Mouse (Mus musculus) liver, adult 2 months (tissue): ENCODE results near the gene Syngap1. TPM values are rescaled to one million over a fixed set of nuclear protein-coding genes. Genes with fewer than 3 reads are reported as not detected.
A peak's percentile ranks its signal among the peaks of the same experiment; 100 is the strongest.

Source experiments
- DNase-seq: peaks from one replicate; pipeline ENCODE4 v3.0.0-alpha.2; 2011; ENCODE audit warnings: low read depth, low spot score; ENCODE audit errors: extremely low read depth
- H3K27ac ChIP-seq: fragments of 200-500 bp; replicated peaks from 2 replicates; pipeline ENCODE4 v1.5.1; 2012; ENCODE audit warnings: low read depth, mild to moderate bottlenecking, control low read depth, inconsistent platforms, low read length; ENCODE audit not compliant: insufficient read depth
- H3K27me3 ChIP-seq: fragments of 200-500 bp; 2 replicates; pipeline ENCODE4 v1.6.1; 2012; ENCODE audit warnings: mild to moderate bottlenecking, moderate library complexity, low read length, inconsistent platforms; ENCODE audit not compliant: control insufficient read depth, insufficient read depth
- H3K36me3 ChIP-seq: fragments of 200-500 bp; 2 replicates; pipeline ENCODE4 v1.6.1; 2012; ENCODE audit warnings: low read length, inconsistent platforms; ENCODE audit not compliant: control insufficient read depth, insufficient read depth
- H3K4me1 ChIP-seq: fragments of 200-500 bp; 2 replicates; pipeline ENCODE4 v1.6.1; 2011; ENCODE audit warnings: low read length; ENCODE audit not compliant: control insufficient read depth, insufficient read depth
- H3K4me3 ChIP-seq: fragments of 200-500 bp; 2 replicates; pipeline ENCODE4 v1.5.1; 2011; ENCODE audit warnings: low read depth, mild to moderate bottlenecking, control low read depth, low read length, moderate library complexity; ENCODE audit not compliant: insufficient read depth
- H3K79me2 ChIP-seq: fragments of 200-500 bp; 2 replicates; pipeline ENCODE4 v1.6.1; 2012; ENCODE audit warnings: inconsistent platforms, mild to moderate bottlenecking, low read length, moderate library complexity; ENCODE audit not compliant: control insufficient read depth, insufficient read depth
- H3K9ac ChIP-seq: fragments of 200-500 bp; 2 replicates; pipeline ENCODE4 v1.6.1; 2012; ENCODE audit warnings: low read depth, mild to moderate bottlenecking, control low read depth, inconsistent platforms, low read length
- CTCF ChIP-seq: fragments of 200-500 bp; IDR thresholded peaks from 2 replicates; pipeline ENCODE4 v1.5.1; 2011; ENCODE audit warnings: low read depth, low read length, control low read depth
- POLR2A ChIP-seq: fragments of 200-500 bp; IDR thresholded peaks from 2 replicates; pipeline ENCODE4 v1.6.1; 2011; ENCODE audit warnings: low read length, control low read depth; ENCODE audit not compliant: insufficient read depth; ENCODE audit errors: extremely low read depth
- WGBS: fragments of 180-500 bp; shearing (Covaris S2); methylation state at CpG from one replicate; pipeline ENCODE4 v1.1.7; 2018; 5-methylcytosine and 5-hydroxymethylcytosine counted together
- polyA plus RNA-seq: library from polyadenylated mRNA; depleted of rRNA; stranded (reverse); fragments of >200 nt; gene quantifications from 2 replicates; pipeline ENCODE4 v1.2.3, GENCODE M21; 2012
- total RNA-seq: library from RNA; depleted of rRNA; stranded (reverse); fragments of >200 nt; gene quantifications from 2 replicates; pipeline ENCODE4 v1.2.3, GENCODE M21; 2014

Syngap1 gene
- total and polyA plus RNA-seq, 2 experiments: 0.92 to 2.3 TPM

DNA sequence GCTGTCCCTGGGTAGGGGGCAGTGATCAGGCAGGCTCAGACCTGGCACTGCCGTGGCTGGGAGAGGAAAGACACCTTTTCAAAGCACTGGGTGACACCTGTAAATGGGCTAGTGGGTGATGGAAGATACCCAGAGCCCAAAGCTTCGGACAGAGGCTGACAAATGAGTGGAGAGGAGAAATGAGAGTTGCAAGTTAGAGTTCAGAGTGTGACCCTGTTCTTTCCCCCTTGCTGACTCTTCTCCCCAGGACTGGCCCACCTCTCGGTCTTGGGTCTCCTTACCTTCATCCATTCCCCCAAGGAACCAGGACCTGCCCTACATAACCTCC is 1.1 kb upstream of the Syngap1 start:
- TF ChIP-seq CTCF: no peak
- no peak for TF ChIP-seq POLR2A
- Histone ChIP-seq H3K27ac (peak overlapping the region; percentile 76), H3K27me3 (no peaks in the 10 kb centered on the region), H3K79me2 (no peaks in the 10 kb centered on the region; the same call in 1 of the 2 replicates), H3K4me3 (peak overlapping the region; percentile 73), H3K4me1 (peaks cover 10% of the 10 kb centered on the region), H3K36me3 (no peaks in the 10 kb centered on the region), H3K9ac (peak overlapping the region; percentile 92)
- WGBS: 10% methylated on average over 3 of the region's 3 CpGs
- no peak for DNase-seq

- H3K4me3 ChIP-seq: no peak overlapping the region
- H3K36me3 ChIP-seq: no peaks in the 10 kb centered on the region
- no peak overlapping the region for H3K9ac ChIP-seq
- DNase-seq: no peak
- 50% methylated on average over 4 of the region's 4 CpGs for WGBS
- no peaks in the 10 kb centered on the region; the same call in 1 of the 2 replicates for H3K79me2 ChIP-seq
- H3K4me1 ChIP-seq: peaks cover 13% of the 10 kb centered on the region
- TF ChIP-seq POLR2A (no peak), CTCF (no peak)
- no peaks in the 10 kb centered on the region for H3K27me3 ChIP-seq
- no peak overlapping the region for H3K27ac ChIP-seq
Measured at GRCm38 (mm10) chr17:26941841-26942570, 953 bp downstream of the Syngap1 start.

DNA sequence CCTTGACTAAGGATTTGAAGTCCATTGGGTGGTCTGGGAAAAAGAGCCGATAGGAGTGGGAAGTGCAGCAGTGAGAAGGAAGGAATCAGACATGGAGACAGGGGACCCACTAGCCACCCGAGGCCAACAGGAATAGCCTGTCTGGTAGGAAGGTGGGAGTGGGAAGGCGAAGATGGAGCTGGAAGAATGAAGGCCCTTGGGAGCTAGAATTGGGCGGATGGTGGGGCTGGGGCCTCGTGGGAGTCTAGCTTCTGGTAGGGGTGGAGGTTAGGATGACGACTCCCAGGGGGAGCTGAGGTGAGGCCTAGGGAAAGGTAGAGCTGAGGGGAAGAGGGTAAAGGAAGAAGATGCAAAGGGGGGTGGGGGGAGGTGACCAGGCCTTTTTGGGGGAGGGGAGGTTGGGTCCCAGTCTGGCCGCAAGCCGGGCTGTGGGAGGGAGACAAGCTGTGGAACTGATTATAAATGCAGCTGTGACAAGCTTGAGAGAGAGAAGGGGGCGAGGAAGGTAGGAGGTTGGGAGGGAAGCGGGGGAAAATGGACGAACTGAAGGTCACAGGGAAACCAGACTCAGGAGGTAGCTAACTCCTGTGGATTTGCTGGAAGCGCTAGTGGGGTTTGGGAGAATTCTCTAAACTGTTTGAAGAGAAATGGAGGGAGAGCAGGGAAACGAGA is 4.9 kb downstream of the Syngap1 start:
- Histone ChIP-seq H3K4me1 (peaks cover 4% of the 10 kb centered on the region; the same call in 1 of the 2 replicates), H3K27me3 (no peaks in the 10 kb centered on the region), H3K4me3 (peak overlapping the region; percentile 64), H3K27ac (peak overlapping the region; percentile 10; the same call in 1 of the 2 replicates), H3K36me3 (no peaks in the 10 kb centered on the region), H3K9ac (peak overlapping the region; percentile 71), H3K79me2 (no peaks in the 10 kb centered on the region)
- WGBS: 59% methylated on average over 13 of the region's 13 CpGs
- no peak for TF ChIP-seq POLR2A
- TF ChIP-seq CTCF: no peak
- DNase-seq: peak; percentile 3

- TF ChIP-seq CTCF: peak; percentile 51
- TF ChIP-seq POLR2A: 0 out of 2 replicates have a peak, but pooled peaks have one; percentile 33
- 1% methylated on average over 36 of the region's 37 CpGs for WGBS
- Histone ChIP-seq H3K4me3 (peak overlapping the region; percentile 64), H3K27me3 (no peaks in the 10 kb centered on the region), H3K36me3 (no peaks in the 10 kb centered on the region), H3K79me2 (no peaks in the 10 kb centered on the region), H3K27ac (peak overlapping the region; percentile 10; the same call in 1 of the 2 replicates), H3K9ac (peak overlapping the region; percentile 71), H3K4me1 (peaks cover 4% of the 10 kb centered on the region; the same call in 1 of the 2 replicates)
- peak; percentile 47 for DNase-seq
Measured at GRCm38 (mm10) chr17:26946567-26946966, 5.5 kb downstream of the Syngap1 start.

DNA sequence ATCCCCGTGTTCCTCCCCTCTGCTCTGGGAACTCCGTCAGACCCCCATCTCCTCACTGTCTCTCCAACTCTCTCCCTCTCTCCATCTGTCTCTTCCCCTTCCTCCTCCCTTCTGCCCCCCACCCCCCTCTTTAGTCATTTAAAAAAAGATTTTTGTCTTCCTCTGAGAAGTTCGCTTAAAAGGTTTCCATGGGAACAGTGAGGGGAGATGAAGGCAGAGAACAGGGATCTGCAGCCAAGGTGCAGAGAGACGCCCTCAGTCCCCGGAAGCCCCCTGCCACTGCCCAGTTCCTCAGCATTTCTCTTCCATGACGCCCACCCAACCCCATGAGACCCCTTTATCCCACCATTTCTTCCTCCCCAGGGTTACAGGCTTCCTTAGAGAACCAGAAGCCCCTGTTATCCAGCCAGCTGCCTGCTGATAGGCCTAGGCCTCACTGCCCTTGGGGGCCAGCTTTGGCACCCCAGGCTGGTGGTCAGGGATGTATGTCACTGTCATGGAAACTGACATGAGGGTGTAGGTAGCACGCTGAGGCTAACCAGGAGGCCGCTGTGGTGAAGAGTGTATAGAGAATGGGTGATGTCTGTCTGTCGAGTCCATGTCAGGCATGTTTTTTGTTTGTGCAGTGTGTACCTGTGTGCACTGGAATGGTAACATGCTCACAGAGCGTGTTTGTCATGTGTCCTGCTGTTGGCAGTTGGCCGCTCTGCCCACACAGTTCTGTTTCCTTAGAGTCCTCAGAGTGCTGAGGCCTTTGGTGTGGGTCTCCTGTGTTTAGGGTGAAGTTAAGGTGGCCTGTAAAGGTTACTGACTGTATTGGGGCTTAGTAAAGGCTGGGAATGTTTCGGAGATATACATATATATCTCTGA is 6.4 kb downstream of the Syngap1 start:
- Histone ChIP-seq H3K36me3 (no peaks in the 10 kb centered on the region), H3K79me2 (no peaks in the 10 kb centered on the region), H3K27me3 (no peaks in the 10 kb centered on the region), H3K4me1 (peaks cover 4% of the 10 kb centered on the region; the same call in 1 of the 2 replicates), H3K4me3 (no peak overlapping the region), H3K27ac (no peak overlapping the region), H3K9ac (no peak overlapping the region)
- 84% methylated on average over 12 of the region's 12 CpGs for WGBS
- DNase-seq: no peak
- TF ChIP-seq POLR2A (no peak), CTCF (no peak)
